Mouse (Mus musculus) bone marrow, adult 2 months (tissue): ENCODE data around the gene Tmem104. TPM values are rescaled to one million over a fixed set of nuclear protein-coding genes. Genes with fewer than 3 reads are reported as not detected.

ENCODE experiments used
- H3K27ac ChIP-seq: fragments of 200-500 bp; 2 replicates; pipeline ENCODE4 v1.5.1; 2012; ENCODE audit warnings: low read depth, mild to moderate bottlenecking, control low read depth, inconsistent platforms, low read length; ENCODE audit not compliant: control insufficient read depth, poor library complexity, insufficient read depth
- H3K4me1 ChIP-seq: fragments of 200-500 bp; 2 replicates; pipeline ENCODE4 v1.6.1; 2011; ENCODE audit warnings: low read length; ENCODE audit not compliant: control insufficient read depth, insufficient read depth
- H3K4me3 ChIP-seq: fragments of 200-500 bp; replicated peaks from 2 replicates; pipeline ENCODE3; 2011; ENCODE audit warnings: mild to moderate bottlenecking, low read depth, low read length, control low read depth; ENCODE audit not compliant: control insufficient read depth
- CTCF ChIP-seq: fragments of 200-500 bp; IDR thresholded peaks from 2 replicates; pipeline ENCODE4 v1.5.1; 2011; ENCODE audit warnings: low read length, control low read depth; ENCODE audit not compliant: control insufficient read depth, insufficient read depth
- POLR2A ChIP-seq: fragments of 200-500 bp; IDR thresholded peaks from 2 replicates; pipeline ENCODE4 v1.6.1; 2011; ENCODE audit warnings: low read depth, mild to moderate bottlenecking, control low read depth, low read length, borderline replicate concordance; ENCODE audit not compliant: control insufficient read depth
- WGBS: fragments of 180-500 bp; shearing (Covaris S2); methylation state at CpG from one replicate; pipeline ENCODE4 v1.1.7; 2018; 5-methylcytosine and 5-hydroxymethylcytosine counted together
- polyA plus RNA-seq: library from polyadenylated mRNA; stranded (reverse); fragments of >200 nt; gene quantifications from 2 replicates; pipeline ENCODE4 v1.2.4, GENCODE M21; 2011; ENCODE audit warnings: low replicate concordance; ENCODE audit not compliant: missing spikeins, insufficient read depth, insufficient read length

The Tmem104 gene
- polyA plus RNA-seq, 1 experiment, result 5.8 TPM

- Histone ChIP-seq H3K4me1 (peaks cover 10% of the 10 kb centered on the region; the same call in 1 of the 2 replicates), H3K27ac (peak overlapping the region; percentile 50), H3K4me3 (peak overlapping the region; percentile 17)
- WGBS, result 32% methylated on average over 9 of the region's 9 CpGs
- no peak for TF ChIP-seq POLR2A
- TF ChIP-seq CTCF, result no peak
These were observed 32.0 kb downstream of the Tmem104 start for GRCm38 (mm10) chr11:115219263-115219662.

- TF ChIP-seq CTCF, result no peak
- no peak for TF ChIP-seq POLR2A
- peak overlapping the region; percentile 50 for H3K27ac ChIP-seq
- peak overlapping the region; percentile 17 for H3K4me3 ChIP-seq
- H3K4me1 ChIP-seq, result peaks cover 10% of the 10 kb centered on the region; the same call in 1 of the 2 replicates
- 64% methylated on average over 10 of the region's 10 CpGs for WGBS
These were observed 32.4 kb downstream of the Tmem104 start for GRCm38 (mm10) chr11:115219685-115220084.

GRCm38 (mm10) chr11:115222077-115222476, 34.8 kb downstream of the Tmem104 start:
- Histone ChIP-seq H3K27ac (peak overlapping the region; percentile 53; the same call in 1 of the 2 replicates), H3K4me1 (peaks cover 10% of the 10 kb centered on the region; the same call in 1 of the 2 replicates), H3K4me3 (no peak overlapping the region)
- no peak for TF ChIP-seq CTCF
- TF ChIP-seq POLR2A, result no peak
- 62% methylated on average over 12 of the region's 12 CpGs for WGBS

- H3K4me1 ChIP-seq, result peaks cover 10% of the 10 kb centered on the region; the same call in 1 of the 2 replicates
- no peak overlapping the region; the same call in 1 of the 2 replicates for H3K27ac ChIP-seq
- 65% methylated on average over 5 of the region's 5 CpGs for WGBS
- no peak overlapping the region for H3K4me3 ChIP-seq
- TF ChIP-seq CTCF, result no peak
- no peak for TF ChIP-seq POLR2A
These were observed 35.3 kb downstream of the Tmem104 start for GRCm38 (mm10) chr11:115222570-115222969.

- no peak for TF ChIP-seq POLR2A
- TF ChIP-seq CTCF, result no peak
- 17% methylated on average over 11 of the region's 11 CpGs for WGBS
- Histone ChIP-seq H3K4me3 (no peak overlapping the region), H3K4me1 (peaks cover 10% of the 10 kb centered on the region; the same call in 1 of the 2 replicates), H3K27ac (no peak overlapping the region)
These were observed 36.2 kb downstream of the Tmem104 start for GRCm38 (mm10) chr11:115223451-115223850.

GRCm38 (mm10) chr11:115223877-115224276, 36.6 kb downstream of the Tmem104 start:
- peaks cover 10% of the 10 kb centered on the region; the same call in 1 of the 2 replicates for H3K4me1 ChIP-seq
- WGBS, result 15% methylated on average over 6 of the region's 6 CpGs
- TF ChIP-seq CTCF (no peak), POLR2A (no peak)
- no peak overlapping the region for H3K4me3 ChIP-seq
- H3K27ac ChIP-seq, result peak overlapping the region; percentile 3; the same call in 1 of the 2 replicates

GRCm38 (mm10) chr11:115224889-115225288, 37.6 kb downstream of the Tmem104 start:
- WGBS, result 59% methylated on average over 8 of the region's 8 CpGs
- no peak for TF ChIP-seq POLR2A
- TF ChIP-seq CTCF, result peak; percentile 47
- peaks cover 4% of the 10 kb centered on the region; the same call in 1 of the 2 replicates for H3K4me1 ChIP-seq
- no peak overlapping the region for H3K4me3 ChIP-seq
- no peak overlapping the region for H3K27ac ChIP-seq

GRCm38 (mm10) chr11:115225301-115225700, 38.0 kb downstream of the Tmem104 start:
- TF ChIP-seq POLR2A (no peak), CTCF (no peak)
- 90% methylated on average over 6 of the region's 6 CpGs for WGBS
- H3K4me1 ChIP-seq, result peaks cover 4% of the 10 kb centered on the region; the same call in 1 of the 2 replicates

More at GRCm38 (mm10) chr11:115225301-115225700, 38.0 kb downstream of the Tmem104 start:
- H3K4me3 ChIP-seq, result no peak overlapping the region
- no peak overlapping the region for H3K27ac ChIP-seq
